Mouse (Mus musculus) ovary, postnatal 10 days (tissue): ENCODE results near the gene Prcd.

Experiments used
- DNase-seq: peaks from one replicate; pipeline ENCODE4 v3.0.0; 2022; ENCODE audit warnings: low spot score

The Prcd gene

GRCm38 (mm10) chr11:116693899-116694249 lies 40.5 kb downstream of the Prcd start:
- no peak for DNase-seq

GRCm38 (mm10) chr11:116694250-116695193 lies 41.2 kb downstream of the Prcd start:
- DNase-seq = peak; percentile 41

GRCm38 (mm10) chr11:116695194-116695880 lies 42.0 kb downstream of the Prcd start:
- no peak for DNase-seq

- no peak for DNase-seq
Measured at GRCm38 (mm10) chr11:116696426-116696825, 43.1 kb downstream of the Prcd start.

- DNase-seq = no peak
Measured at GRCm38 (mm10) chr11:116697521-116697920, 44.2 kb downstream of the Prcd start.

GRCm38 (mm10) chr11:116701377-116701841 lies 48.1 kb downstream of the Prcd start:
- DNase-seq = no peak

GRCm38 (mm10) chr11:116704336-116705035 lies 51.2 kb downstream of the Prcd start:
- no peak for DNase-seq

GRCm38 (mm10) chr11:116705204-116705608 lies 51.9 kb downstream of the Prcd start:
- no peak for DNase-seq

- no peak for DNase-seq
Measured at GRCm38 (mm10) chr11:116706363-116706762, 53.0 kb downstream of the Prcd start.

- DNase-seq = no peak
Measured at GRCm38 (mm10) chr11:116710171-116710570, 56.8 kb downstream of the Prcd start.

- DNase-seq = no peak
Measured at GRCm38 (mm10) chr11:116710793-116711192, 57.5 kb downstream of the Prcd start.

- DNase-seq = no peak
Measured at GRCm38 (mm10) chr11:116714052-116714451, 60.7 kb downstream of the Prcd start.
